Mouse (Mus musculus): ENCODE data around the gene Tgfbr1. TPM values are rescaled to one million over a fixed set of nuclear protein-coding genes. Genes with fewer than 3 reads are reported as not detected.

Gene Tgfbr1
- total RNA-seq, 1 experiment, result 31.7 TPM

GRCm38 (mm10) chr4:47440951-47441350 is 87.9 kb downstream of the Tgfbr1 start:
- Histone ChIP-seq H3K9me3 (ENCODE audit: control insufficient read depth, insufficient read depth, low read depth, low read length) (no peaks in the 10 kb centered on the region), H3K4me3 (ENCODE audit: insufficient read depth in 1 of 2, low read depth in 1 of 2, low read length in 2 of 2, poor library complexity in 1 of 2, severe bottlenecking in 1 of 2) (no peak overlapping the region), H3K9ac (ENCODE audit: insufficient read depth, low read depth, low read length, poor library complexity, severe bottlenecking) (no peak overlapping the region), H3K36me3 (ENCODE audit: control insufficient read depth, insufficient read depth, low read length, poor library complexity, severe bottlenecking) (no peaks in the 10 kb centered on the region), H3K4me1 (ENCODE audit: control insufficient read depth in 2 of 2, insufficient read depth in 2 of 2, low read length in 2 of 2, poor library complexity in 1 of 2) (peaks cover 0 to 8% of the 10 kb centered on the region in 2 experiments; a peak in 2 of 4 replicates), H3K27ac (ENCODE audit: insufficient read depth, low read depth, low read length, poor library complexity, severe bottlenecking) (no peak overlapping the region)
- no peak for DNase-seq (ENCODE audit: low read depth, low spot score)
- TF ChIP-seq ZC3H11A (IDR thresholded peaks at IDR 0.05; ENCODE audit: borderline replicate concordance, low read depth, low read length) (no peak), HCFC1 (IDR thresholded peaks at IDR 0.05; ENCODE audit: borderline replicate concordance, insufficient read depth, low read length) (no peak), MAFK (IDR thresholded peaks at IDR 0.05; ENCODE audit: insufficient read depth, low read depth, low read length) (no peak), CHD2 (IDR thresholded peaks at IDR 0.05; ENCODE audit: low read depth, low read length) (no peak), ZNF384 (IDR thresholded peaks at IDR 0.05; ENCODE audit: low read depth, low read length) (no peak)
- in situ Hi-C loops (cut with MboI; ENCODE audit: low sequenced_read_pairs in 2 of 2, unreplicated experiment in 2 of 2), result no loop called here

GRCm38 (mm10) chr4:47448526-47448925 is 95.5 kb downstream of the Tgfbr1 start:
- TF ChIP-seq CHD2 (IDR thresholded peaks at IDR 0.05; ENCODE audit: low read depth, low read length), result no peak
- no peak for TF ChIP-seq HCFC1 (IDR thresholded peaks at IDR 0.05; ENCODE audit: borderline replicate concordance, insufficient read depth, low read length)
- no peak for TF ChIP-seq ZC3H11A (IDR thresholded peaks at IDR 0.05; ENCODE audit: borderline replicate concordance, low read depth, low read length)
- TF ChIP-seq MAFK (IDR thresholded peaks at IDR 0.05; ENCODE audit: insufficient read depth, low read depth, low read length), result no peak
- no peak for TF ChIP-seq ZNF384 (IDR thresholded peaks at IDR 0.05; ENCODE audit: low read depth, low read length)
- no peak overlapping the region for H3K9ac ChIP-seq (ENCODE audit: insufficient read depth, low read depth, low read length, poor library complexity, severe bottlenecking)
- H3K4me1 ChIP-seq (ENCODE audit: control insufficient read depth in 2 of 2, insufficient read depth in 2 of 2, low read length in 2 of 2, poor library complexity in 1 of 2), result peaks cover 0 to 3% of the 10 kb centered on the region in 2 experiments; a peak in 1 of 4 replicates
- DNase-seq (ENCODE audit: low read depth, low spot score), result no peak
- H3K36me3 ChIP-seq (ENCODE audit: control insufficient read depth, insufficient read depth, low read length, poor library complexity, severe bottlenecking), result no peaks in the 10 kb centered on the region
- in situ Hi-C loops (cut with MboI; ENCODE audit: low sequenced_read_pairs in 2 of 2, unreplicated experiment in 2 of 2), result no loop called here
- no peak overlapping the region for H3K27ac ChIP-seq (ENCODE audit: insufficient read depth, low read depth, low read length, poor library complexity, severe bottlenecking)
- no peaks in the 10 kb centered on the region for H3K9me3 ChIP-seq (ENCODE audit: control insufficient read depth, insufficient read depth, low read depth, low read length)
- H3K4me3 ChIP-seq (ENCODE audit: insufficient read depth in 1 of 2, low read depth in 1 of 2, low read length in 2 of 2, poor library complexity in 1 of 2, severe bottlenecking in 1 of 2), result no peak overlapping the region

GRCm38 (mm10) chr4:47449116-47449515 is 96.1 kb downstream of the Tgfbr1 start:
- Histone ChIP-seq H3K27ac (ENCODE audit: insufficient read depth, low read depth, low read length, poor library complexity, severe bottlenecking) (no peak overlapping the region), H3K9me3 (ENCODE audit: control insufficient read depth, insufficient read depth, low read depth, low read length) (no peaks in the 10 kb centered on the region), H3K9ac (ENCODE audit: insufficient read depth, low read depth, low read length, poor library complexity, severe bottlenecking) (no peak overlapping the region), H3K36me3 (ENCODE audit: control insufficient read depth, insufficient read depth, low read length, poor library complexity, severe bottlenecking) (no peaks in the 10 kb centered on the region), H3K4me3 (ENCODE audit: insufficient read depth in 1 of 2, low read depth in 1 of 2, low read length in 2 of 2, poor library complexity in 1 of 2, severe bottlenecking in 1 of 2) (no peak overlapping the region), H3K4me1 (ENCODE audit: control insufficient read depth in 2 of 2, insufficient read depth in 2 of 2, low read length in 2 of 2, poor library complexity in 1 of 2) (peaks cover 0 to 3% of the 10 kb centered on the region in 2 experiments; a peak in 1 of 4 replicates)
- TF ChIP-seq CHD2 (IDR thresholded peaks at IDR 0.05; ENCODE audit: low read depth, low read length), result no peak
- no peak for TF ChIP-seq ZC3H11A (IDR thresholded peaks at IDR 0.05; ENCODE audit: borderline replicate concordance, low read depth, low read length)
- TF ChIP-seq ZNF384 (IDR thresholded peaks at IDR 0.05; ENCODE audit: low read depth, low read length), result no peak
- no peak for TF ChIP-seq MAFK (IDR thresholded peaks at IDR 0.05; ENCODE audit: insufficient read depth, low read depth, low read length)
- TF ChIP-seq HCFC1 (IDR thresholded peaks at IDR 0.05; ENCODE audit: borderline replicate concordance, insufficient read depth, low read length), result no peak
- in situ Hi-C loops (cut with MboI; ENCODE audit: low sequenced_read_pairs in 2 of 2, unreplicated experiment in 2 of 2), result no loop called here
- no peak for DNase-seq (ENCODE audit: low read depth, low spot score)

GRCm38 (mm10) chr4:47449586-47450522 is 96.8 kb downstream of the Tgfbr1 start:
- H3K9me3 ChIP-seq (ENCODE audit: control insufficient read depth, insufficient read depth, low read depth, low read length), result no peaks in the 10 kb centered on the region
- in situ Hi-C loops (cut with MboI; ENCODE audit: low sequenced_read_pairs in 2 of 2, unreplicated experiment in 2 of 2), result no loop called here
- TF ChIP-seq ZC3H11A (IDR thresholded peaks at IDR 0.05; ENCODE audit: borderline replicate concordance, low read depth, low read length) (no peak), HCFC1 (IDR thresholded peaks at IDR 0.05; ENCODE audit: borderline replicate concordance, insufficient read depth, low read length) (no peak)
- H3K36me3 ChIP-seq (ENCODE audit: control insufficient read depth, insufficient read depth, low read length, poor library complexity, severe bottlenecking), result no peaks in the 10 kb centered on the region
- no peak overlapping the region for H3K4me3 ChIP-seq (ENCODE audit: insufficient read depth in 1 of 2, low read depth in 1 of 2, low read length in 2 of 2, poor library complexity in 1 of 2, severe bottlenecking in 1 of 2)
- no peak for DNase-seq (ENCODE audit: low read depth, low spot score)
- no peak overlapping the region for H3K9ac ChIP-seq (ENCODE audit: insufficient read depth, low read depth, low read length, poor library complexity, severe bottlenecking)
- H3K27ac ChIP-seq (ENCODE audit: insufficient read depth, low read depth, low read length, poor library complexity, severe bottlenecking), result no peak overlapping the region
- H3K4me1 ChIP-seq (ENCODE audit: control insufficient read depth in 2 of 2, insufficient read depth in 2 of 2, low read length in 2 of 2, poor library complexity in 1 of 2), result peaks cover 0 to 3% of the 10 kb centered on the region in 2 experiments; a peak in 1 of 4 replicates

Other genes starting within 250 kb of the Tgfbr1 start
- 0.31 and 0.58 TPM in 2 replicates for gene Col15a1, start 145.1 kb upstream of the Tgfbr1 start, total RNA-seq (2012; rRNA removed)
- 21.8 and 26.6 TPM in 2 replicates for gene Alg2, start 121.1 kb downstream of the Tgfbr1 start, total RNA-seq (2012; rRNA removed)
- 317 and 434 TPM in 2 replicates for gene Sec61b, start 121.4 kb downstream of the Tgfbr1 start, total RNA-seq (2012; rRNA removed)